44 mouse cellular contexts compared by ENCODE assay signal in the genomic region with DNA sequence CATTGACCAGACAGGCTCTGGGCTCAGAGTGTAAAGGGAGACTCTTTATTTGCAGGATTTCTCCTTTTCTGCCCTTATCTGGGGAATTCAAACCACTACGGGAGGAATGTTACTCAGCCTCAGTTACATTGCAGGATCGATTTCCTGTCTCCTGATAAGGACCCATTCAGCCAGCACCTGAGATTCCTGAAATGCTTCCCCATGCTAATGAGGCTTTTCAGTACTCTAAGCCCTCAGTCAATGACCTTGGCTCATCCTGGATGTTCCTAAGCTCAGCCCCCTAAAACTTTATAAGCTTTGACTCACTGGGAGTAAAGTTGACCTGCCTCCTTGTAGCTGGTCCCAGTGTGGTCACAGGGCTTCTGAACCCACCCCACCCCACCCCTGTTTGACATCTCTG. TPM values are rescaled to one million over a fixed set of nuclear protein-coding genes. Genes with fewer than 3 reads are reported as not detected.
A peak's percentile ranks its signal among the peaks of the same experiment; 100 is the strongest.
DNase-seq lines count a peak whose midpoint lies in the region; ATAC-seq and TF ChIP-seq lines count a peak whose summit lies in the region.
"Had no signal": no experiment of that assay in that cellular context is flagged by ENCODE, and none has a peak within 500 bp of the region (broad histone marks: within the 10 kb centered on the region; RNA-seq: fewer than 3 reads in every experiment).

No protein-coding gene starts in this region.

- H3K36me3 ChIP-seq in ES-Bruce4 (ENCODE audit: control insufficient read depth, insufficient read depth, low read length, poor library complexity, severe bottlenecking) = no peaks in the 10 kb centered on the region
- no peaks in the 10 kb centered on the region for H3K36me3 ChIP-seq in intestine, embryonic 16.5 days (ENCODE audit: control insufficient read depth, insufficient read depth, low read length)
- H3K36me3 ChIP-seq: embryonic facial prominence, embryonic 13.5 days; forebrain, embryonic 10.5 days; forebrain, embryonic 15.5 days; heart, embryonic 10.5 days; heart, embryonic 15.5 days; kidney, embryonic 15.5 days; limb, embryonic 12.5 days; liver, embryonic 15.5 days; midbrain, embryonic 12.5 days; neural tube, embryonic 13.5 days had no signal

- peak overlapping the region; percentile 75 for H3K27ac ChIP-seq in ES-Bruce4 (ENCODE audit: insufficient read depth, low read length)
- no peak overlapping the region for H3K27ac ChIP-seq in intestine, embryonic 16.5 days (ENCODE audit: low read length)
- H3K27ac ChIP-seq: embryonic facial prominence, embryonic 13.5 days; forebrain, embryonic 10.5 days; forebrain, embryonic 15.5 days; heart, embryonic 10.5 days; heart, embryonic 15.5 days; kidney, embryonic 15.5 days; left cerebral cortex, adult 2 months; limb, embryonic 12.5 days; liver, embryonic 15.5 days; midbrain, embryonic 12.5 days; neural tube, embryonic 13.5 days; stomach, postnatal 0 days had no signal

- TF ChIP-seq CTCF in ES-Bruce4 (IDR thresholded peaks at IDR 0.05; ENCODE audit: low read depth, low read length) = no peak

- no peaks in the 10 kb centered on the region for H3K27me3 ChIP-seq in ES-Bruce4 (ENCODE audit: control insufficient read depth, insufficient read depth, low read length, poor library complexity, severe bottlenecking)
- H3K27me3 ChIP-seq in intestine, embryonic 16.5 days (replicated peaks; ENCODE audit: control insufficient read depth, insufficient read depth, low read length) = no peaks in the 10 kb centered on the region
- H3K27me3 ChIP-seq: forebrain, embryonic 15.5 days; limb, embryonic 12.5 days; liver, embryonic 15.5 days; midbrain, embryonic 12.5 days; neural tube, embryonic 13.5 days; Patski had no signal

- H3K4me3 ChIP-seq in ES-Bruce4 (ENCODE audit: low read depth, low read length) = no peak overlapping the region
- H3K4me3 ChIP-seq in intestine, embryonic 16.5 days (ENCODE audit: low read length) = no peak overlapping the region
- H3K4me3 ChIP-seq: embryonic facial prominence, embryonic 13.5 days; forebrain, embryonic 10.5 days; forebrain, embryonic 15.5 days; heart, embryonic 10.5 days; heart, embryonic 15.5 days; kidney, embryonic 15.5 days; left cerebral cortex, adult 2 months; limb, embryonic 12.5 days; liver, embryonic 15.5 days; megakaryocyte, embryonic 14.5 days; midbrain, embryonic 12.5 days; neural tube, embryonic 13.5 days had no signal

- H3K9me3 ChIP-seq in ES-Bruce4 (replicated peaks; ENCODE audit: control insufficient read depth, insufficient read depth, low read length, poor library complexity, severe bottlenecking) = no peaks in the 10 kb centered on the region
- H3K9me3 ChIP-seq in intestine, embryonic 16.5 days (ENCODE audit: control insufficient read depth, low read length) = no peaks in the 10 kb centered on the region
- H3K9me3 ChIP-seq: embryonic facial prominence, embryonic 13.5 days; forebrain, embryonic 10.5 days; forebrain, embryonic 15.5 days; heart, embryonic 10.5 days; heart, embryonic 15.5 days; kidney, embryonic 15.5 days; limb, embryonic 12.5 days; liver, embryonic 15.5 days; midbrain, embryonic 12.5 days; neural tube, embryonic 13.5 days had no signal

- no peak for TF ChIP-seq POLR2A in ES-Bruce4 (IDR thresholded peaks at IDR 0.05; ENCODE audit: insufficient read depth, low read length)

- H3K4me2 ChIP-seq in intestine, embryonic 16.5 days (ENCODE audit: low read depth, low read length) = no peak overlapping the region
- H3K4me2 ChIP-seq: embryonic facial prominence, embryonic 13.5 days; forebrain, embryonic 15.5 days; heart, embryonic 15.5 days; kidney, embryonic 15.5 days; limb, embryonic 12.5 days; liver, embryonic 15.5 days; midbrain, embryonic 12.5 days; neural tube, embryonic 13.5 days had no signal

- H3K4me1 ChIP-seq in ES-Bruce4 (ENCODE audit: control insufficient read depth, insufficient read depth, low read length) = peaks cover 6% of the 10 kb centered on the region
- no peaks in the 10 kb centered on the region for H3K4me1 ChIP-seq in intestine, embryonic 16.5 days (ENCODE audit: control insufficient read depth, insufficient read depth, low read length)
- H3K4me1 ChIP-seq: embryonic facial prominence, embryonic 13.5 days; forebrain, embryonic 15.5 days; heart, embryonic 15.5 days; kidney, embryonic 15.5 days; liver, embryonic 15.5 days; megakaryocyte, embryonic 14.5 days; midbrain, embryonic 12.5 days; neural tube, embryonic 13.5 days had no signal

- peak; percentile 79 for DNase-seq in ES-CJ7 (ENCODE audit: low read depth, low spot score)
- peak; percentile 22 for DNase-seq in lung, postnatal 36 days
- DNase-seq in thymus, postnatal 25 days = no peak
- DNase-seq in adrenal gland, postnatal 4 days (ENCODE audit: low spot score in 2 of 2) = no peak
- DNase-seq: adrenal gland, postnatal 25 days; B cell, adult 2 months; cerebellum, adult 18-20 months; cerebellum, postnatal 10 days; kidney, adult 11 months; kidney, postnatal 25 days; right cerebral cortex, postnatal 4 days; thymus, adult 18-20 months; thymus, postnatal 4 days had no signal

- no peak for TF ChIP-seq EP300 in ES-Bruce4 (IDR thresholded peaks at IDR 0.05; ENCODE audit: insufficient read depth, low read depth, low read length)

- peak; percentile 38; the same call in 1 of the 2 replicates for ATAC-seq in intestine, embryonic 16.5 days
- ATAC-seq: forebrain, embryonic 15.5 days; hindbrain, embryonic 16.5 days; Patski had no signal

- 19% methylated on average over 2 of the region's 2 CpGs for WGBS in intestine, embryonic 16.5 days

- no peak overlapping the region for H3K9ac ChIP-seq in ES-Bruce4 (ENCODE audit: low read depth, poor library complexity, severe bottlenecking)
- no peak overlapping the region for H3K9ac ChIP-seq in intestine, embryonic 16.5 days (ENCODE audit: low read depth, low read length)
- H3K9ac ChIP-seq: embryonic facial prominence, embryonic 13.5 days; forebrain, embryonic 15.5 days; heart, embryonic 15.5 days; kidney, embryonic 15.5 days; limb, embryonic 12.5 days; liver, embryonic 15.5 days; midbrain, embryonic 12.5 days; neural tube, embryonic 13.5 days had no signal

RNA-seq across cellular contexts. Expression of gene Olfr1342, which starts 5.5 kb away (rescaled TPM):
- polyA plus RNA-seq in ES-Bruce4 (2011; ENCODE audit: insufficient read depth, insufficient read length, low read depth, missing spikeins) = 0.27 and 0.40 TPM in 2 replicates
- polyA plus RNA-seq in intestine, embryonic 16.5 days (2015; fragmentation: Nextera tagmentation; extraction: Ambion mirVana) = not detected in 2 replicates
- not detected for total RNA-seq in adrenal gland, postnatal 4 days (2021)
- total RNA-seq: adrenal gland, adult 18-20 months; adrenal gland, postnatal 25 days; common myeloid progenitor, adult 5-6 weeks; gastrocnemius, adult 18-20 months; heart, postnatal 25 days; layer of hippocampus, adult 18-20 months; layer of hippocampus, postnatal 14 days; left cerebral cortex, adult 2 months; left cerebral cortex, postnatal 25 days; liver, adult 2 months; MEL had no signal
- polyA plus RNA-seq: forebrain, embryonic 10.5 days; frontal cortex, adult 2 months; heart, embryonic 10.5 days; heart, embryonic 15.5 days; hindbrain, embryonic 11.5 days; hindbrain, embryonic 16.5 days; limb, embryonic 12.5 days; liver, adult 2 months; liver, embryonic 15.5 days; midbrain, embryonic 12.5 days; neural tube, embryonic 13.5 days; Patski; spleen, adult 2 months; stomach, postnatal 0 days had no signal

RNA-seq across cellular contexts. Expression of gene Olfr1341, which starts 16.2 kb away (rescaled TPM):
- polyA plus RNA-seq in ES-Bruce4 (2011; ENCODE audit: insufficient read depth, insufficient read length, low read depth, missing spikeins) = not detected in 2 replicates
- polyA plus RNA-seq in intestine, embryonic 16.5 days (2015; fragmentation: Nextera tagmentation; extraction: Ambion mirVana) = not detected in 2 replicates
- not detected for total RNA-seq in adrenal gland, postnatal 4 days (2021)
- total RNA-seq: adrenal gland, adult 18-20 months; adrenal gland, postnatal 25 days; common myeloid progenitor, adult 5-6 weeks; gastrocnemius, adult 18-20 months; heart, postnatal 25 days; layer of hippocampus, adult 18-20 months; layer of hippocampus, postnatal 14 days; left cerebral cortex, adult 2 months; left cerebral cortex, postnatal 25 days; liver, adult 2 months; MEL had no signal
- polyA plus RNA-seq: brain, embryonic 14.5 days; forebrain, embryonic 10.5 days; forebrain, embryonic 15.5 days; heart, embryonic 15.5 days; hindbrain, embryonic 11.5 days; hindbrain, embryonic 16.5 days; kidney, embryonic 15.5 days; limb, embryonic 12.5 days; liver, adult 2 months; liver, embryonic 15.5 days; midbrain, embryonic 12.5 days; neural tube, embryonic 13.5 days; Patski; spleen, adult 2 months; stomach, postnatal 0 days had no signal

RNA-seq across cellular contexts. Expression of gene Olfr62, which starts 28.3 kb away (rescaled TPM):
- polyA plus RNA-seq in ES-Bruce4 (2011; ENCODE audit: insufficient read depth, insufficient read length, low read depth, missing spikeins) = not detected in 2 replicates
- polyA plus RNA-seq in intestine, embryonic 16.5 days (2015; fragmentation: Nextera tagmentation; extraction: Ambion mirVana) = not detected in 2 replicates
- not detected for total RNA-seq in adrenal gland, postnatal 4 days (2021)
- total RNA-seq: adrenal gland, adult 18-20 months; adrenal gland, postnatal 25 days; common myeloid progenitor, adult 5-6 weeks; gastrocnemius, adult 18-20 months; heart, postnatal 25 days; layer of hippocampus, adult 18-20 months; layer of hippocampus, postnatal 14 days; left cerebral cortex, adult 2 months; left cerebral cortex, postnatal 25 days; liver, adult 2 months; MEL had no signal
- polyA plus RNA-seq: brain, embryonic 14.5 days; embryonic facial prominence, embryonic 13.5 days; forebrain, embryonic 10.5 days; forebrain, embryonic 15.5 days; frontal cortex, adult 2 months; gonadal fat pad, adult 2 months; heart, embryonic 10.5 days; heart, embryonic 15.5 days; hindbrain, embryonic 11.5 days; hindbrain, embryonic 16.5 days; kidney, embryonic 15.5 days; limb, embryonic 12.5 days; liver, adult 2 months; liver, embryonic 15.5 days; midbrain, embryonic 12.5 days; neural tube, embryonic 13.5 days; Patski; spleen, adult 2 months; stomach, postnatal 0 days had no signal

RNA-seq across cellular contexts. Expression of gene Olfr1340, which starts 32.9 kb away (rescaled TPM):
- not detected in 2 replicates for polyA plus RNA-seq in ES-Bruce4 (2011; ENCODE audit: insufficient read depth, insufficient read length, low read depth, missing spikeins)
- not detected in 2 replicates for polyA plus RNA-seq in intestine, embryonic 16.5 days (2015; fragmentation: Nextera tagmentation; extraction: Ambion mirVana)
- not detected for total RNA-seq in adrenal gland, postnatal 4 days (2021)
- total RNA-seq: adrenal gland, adult 18-20 months; adrenal gland, postnatal 25 days; common myeloid progenitor, adult 5-6 weeks; gastrocnemius, adult 18-20 months; heart, postnatal 25 days; layer of hippocampus, adult 18-20 months; layer of hippocampus, postnatal 14 days; left cerebral cortex, adult 2 months; left cerebral cortex, postnatal 25 days; liver, adult 2 months; MEL had no signal
- polyA plus RNA-seq: brain, embryonic 14.5 days; embryonic facial prominence, embryonic 13.5 days; forebrain, embryonic 10.5 days; forebrain, embryonic 15.5 days; frontal cortex, adult 2 months; gonadal fat pad, adult 2 months; heart, embryonic 10.5 days; heart, embryonic 15.5 days; hindbrain, embryonic 11.5 days; hindbrain, embryonic 16.5 days; kidney, embryonic 15.5 days; limb, embryonic 12.5 days; liver, adult 2 months; liver, embryonic 15.5 days; midbrain, embryonic 12.5 days; neural tube, embryonic 13.5 days; Patski; spleen, adult 2 months; stomach, postnatal 0 days had no signal

RNA-seq across cellular contexts. Expression of gene Olfr1339, which starts 44.9 kb away (rescaled TPM):
- polyA plus RNA-seq in ES-Bruce4 (2011; ENCODE audit: insufficient read depth, insufficient read length, low read depth, missing spikeins) = not detected in 2 replicates
- polyA plus RNA-seq in intestine, embryonic 16.5 days (2015; fragmentation: Nextera tagmentation; extraction: Ambion mirVana) = not detected in 2 replicates
- total RNA-seq in adrenal gland, postnatal 4 days (2021) = not detected
- total RNA-seq: adrenal gland, adult 18-20 months; adrenal gland, postnatal 25 days; common myeloid progenitor, adult 5-6 weeks; gastrocnemius, adult 18-20 months; heart, postnatal 25 days; layer of hippocampus, adult 18-20 months; layer of hippocampus, postnatal 14 days; left cerebral cortex, adult 2 months; left cerebral cortex, postnatal 25 days; liver, adult 2 months; MEL had no signal
- polyA plus RNA-seq: brain, embryonic 14.5 days; embryonic facial prominence, embryonic 13.5 days; forebrain, embryonic 10.5 days; forebrain, embryonic 15.5 days; gonadal fat pad, adult 2 months; heart, embryonic 10.5 days; heart, embryonic 15.5 days; hindbrain, embryonic 11.5 days; hindbrain, embryonic 16.5 days; kidney, embryonic 15.5 days; limb, embryonic 12.5 days; liver, adult 2 months; liver, embryonic 15.5 days; midbrain, embryonic 12.5 days; neural tube, embryonic 13.5 days; Patski; spleen, adult 2 months; stomach, postnatal 0 days had no signal

Comparison
In these comparisons a context has a peak if more than half of its experiments do, and no peak if none do; other contexts are left out.
1. DNase-seq: peak in ES-CJ7 (single experiment) and lung, postnatal 36 days (single experiment); none in thymus, postnatal 25 days (single experiment) and adrenal gland, postnatal 4 days (0 of 2).